Mouse (Mus musculus) left cerebral cortex, adult 8-10 months (tissue): Measurements from ENCODE around the gene Iqsec1. TPM values are rescaled to one million over a fixed set of nuclear protein-coding genes. Genes with fewer than 3 reads are reported as not detected.

Experiments
- DNase-seq, 2 experiments: peaks; one replicate each; pipeline ENCODE4 v3.0.0; 2022; ENCODE audit warnings: low spot score in 2 of 2
- total RNA-seq, 4 experiments: library from RNA; stranded (reverse); gene quantifications; 2 replicates each; pipeline ENCODE4 v1.2.4; 2022

Gene Iqsec1
- total RNA-seq, 4 experiments from 2014 or later: 334 to 403 (median 359) TPM

GRCm38 (mm10) chr6:90729829-90730228 lies 258.7 kb downstream of the Iqsec1 start:
- no peak for DNase-seq

- peak; percentile 59 to 77 for DNase-seq
These were observed 260.0 kb downstream of the Iqsec1 start for GRCm38 (mm10) chr6:90728491-90728931.

GRCm38 (mm10) chr6:90727826-90728225 lies 260.7 kb downstream of the Iqsec1 start:
- no peak for DNase-seq

DNA sequence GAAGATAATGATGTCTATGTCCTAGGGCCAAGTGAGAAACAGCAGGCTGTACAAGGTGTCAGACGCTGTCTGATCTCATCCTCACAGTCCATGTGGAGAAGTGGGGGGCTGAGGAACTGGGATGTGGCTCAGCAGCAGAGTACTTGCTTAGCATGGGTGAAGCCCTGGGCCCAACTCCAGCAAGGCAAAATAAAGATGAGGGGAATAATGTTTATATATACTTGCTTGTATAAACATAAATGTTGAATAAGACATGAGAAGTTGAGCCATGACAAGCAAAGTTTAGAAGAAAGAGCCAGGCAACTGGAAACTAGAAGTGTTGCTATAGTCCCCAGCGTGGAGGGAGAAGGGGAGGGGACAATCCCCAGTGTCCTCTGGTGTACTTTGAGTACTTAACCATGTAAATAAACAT lies 261.8 kb downstream of the Iqsec1 start:
- DNase-seq: no peak

DNA sequence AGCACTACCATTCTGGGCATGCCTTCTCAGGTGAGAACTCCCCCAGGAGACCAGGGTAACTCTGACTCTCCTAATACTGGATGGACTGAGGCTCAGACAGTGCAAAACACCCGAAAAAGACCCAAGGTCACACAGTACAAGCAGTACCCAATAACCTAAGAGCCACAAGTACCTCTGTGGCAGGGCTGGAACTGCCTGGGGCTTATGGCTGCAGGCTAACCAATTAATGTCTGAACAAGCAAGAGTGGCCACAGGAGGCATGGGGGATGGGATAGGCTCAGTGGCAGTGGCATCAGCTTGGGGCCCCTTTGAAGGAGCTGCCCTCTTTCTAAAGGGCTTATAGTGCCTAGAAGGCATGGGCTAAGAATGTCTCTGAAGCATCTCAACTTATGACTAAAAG lies 263.0 kb downstream of the Iqsec1 start:
- DNase-seq: no peak

GRCm38 (mm10) chr6:90722993-90723392 lies 265.5 kb downstream of the Iqsec1 start:
- DNase-seq: no peak

DNA sequence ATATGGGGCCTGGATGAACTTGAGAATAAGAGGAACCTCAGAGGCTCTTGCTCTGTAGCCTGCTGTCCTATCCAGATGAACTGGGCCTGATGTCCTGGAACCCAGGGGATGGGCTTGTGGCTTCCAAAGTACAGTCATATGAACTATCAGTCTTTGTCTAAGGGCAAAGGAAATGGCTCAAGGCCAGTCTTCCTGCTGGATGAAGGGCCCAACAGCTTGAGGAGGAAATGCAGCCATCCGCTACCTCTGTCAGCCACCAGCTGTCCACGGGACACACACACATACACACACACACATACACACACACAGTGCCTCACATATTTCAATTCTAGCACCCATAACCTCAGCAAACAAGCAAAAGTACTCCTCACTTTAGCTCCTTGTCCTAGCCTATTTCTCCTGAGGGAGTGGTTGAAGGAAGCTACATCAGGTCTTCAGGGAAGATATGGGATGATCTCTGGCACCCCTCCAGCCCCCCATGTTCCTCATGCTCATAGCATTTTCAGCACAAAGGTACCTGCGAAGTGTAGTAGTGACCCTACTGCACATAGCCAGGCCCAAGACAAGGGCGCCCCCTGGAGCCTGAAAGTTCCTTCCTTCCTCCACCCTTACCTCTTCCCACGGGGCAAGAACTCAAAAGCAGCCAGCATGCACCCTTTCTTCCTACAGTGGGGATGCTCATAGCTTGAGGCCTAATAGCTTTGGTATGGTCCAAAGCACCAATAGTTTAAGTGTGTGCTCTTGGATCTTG lies 267.3 kb downstream of the Iqsec1 start:
- no peak for DNase-seq

DNA sequence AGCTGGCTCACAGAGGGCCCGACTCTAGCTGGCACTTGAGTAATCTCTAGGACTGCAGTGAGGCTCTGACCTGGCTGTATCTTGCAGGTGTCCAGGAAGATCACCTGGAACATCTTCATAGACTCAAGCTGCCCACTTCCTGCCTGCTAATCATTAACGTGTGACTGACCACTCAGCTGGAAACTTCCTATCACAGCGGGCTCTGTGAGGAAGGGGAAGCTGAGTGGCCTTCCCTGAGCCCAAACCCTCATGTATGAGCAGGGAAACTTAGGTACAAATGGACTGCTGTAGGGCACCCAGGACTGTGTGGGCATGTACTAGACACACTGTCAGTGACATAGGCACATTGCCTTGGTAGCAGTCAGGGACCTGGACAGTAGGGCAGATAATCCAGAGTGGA lies 268.3 kb downstream of the Iqsec1 start:
- DNase-seq: no peak

- DNase-seq: no peak
These were observed 269.1 kb downstream of the Iqsec1 start for GRCm38 (mm10) chr6:90719402-90719801.

DNA sequence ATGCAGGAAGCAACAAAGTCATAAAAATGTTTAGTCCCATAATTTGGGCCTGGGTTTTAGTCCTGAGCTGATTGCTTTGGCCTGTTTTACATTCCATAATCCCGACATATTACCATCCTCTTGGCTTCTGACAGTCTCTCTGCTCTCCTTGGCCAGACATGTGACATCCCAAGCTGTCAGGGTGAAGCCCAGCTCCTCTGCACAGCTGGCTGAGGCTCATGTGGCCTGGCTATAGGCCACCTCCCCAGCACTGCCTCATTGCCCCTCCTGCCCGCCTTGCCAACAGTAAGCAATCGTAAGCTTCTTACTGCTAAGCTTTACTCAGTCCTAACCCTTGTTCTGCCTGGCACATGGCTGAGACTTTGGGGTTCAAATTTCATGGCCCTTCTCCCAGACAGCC lies 270.0 kb downstream of the Iqsec1 start:
- no peak for DNase-seq

DNA sequence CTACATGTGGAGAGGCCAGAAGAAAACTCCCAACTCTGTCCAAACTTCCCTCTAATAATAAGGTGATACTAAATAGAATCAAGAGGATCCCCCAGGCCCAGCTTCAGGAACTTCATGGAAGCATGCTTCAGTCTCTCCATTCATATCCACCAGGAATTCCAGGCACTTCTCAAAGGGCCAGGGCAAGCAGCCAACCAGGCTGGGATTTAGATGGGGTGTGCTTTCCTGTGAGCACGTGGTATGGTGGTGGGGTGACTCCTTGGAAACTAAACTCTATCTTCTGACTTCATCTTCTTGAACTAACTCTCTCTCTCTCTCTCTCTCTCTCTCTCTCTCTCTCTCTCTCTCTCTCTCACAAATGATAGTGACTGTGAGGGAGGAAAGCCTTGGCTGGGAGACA lies 270.8 kb downstream of the Iqsec1 start:
- DNase-seq: no peak

- DNase-seq: no peak
These were observed 271.6 kb downstream of the Iqsec1 start for GRCm38 (mm10) chr6:90716853-90717252.

DNA sequence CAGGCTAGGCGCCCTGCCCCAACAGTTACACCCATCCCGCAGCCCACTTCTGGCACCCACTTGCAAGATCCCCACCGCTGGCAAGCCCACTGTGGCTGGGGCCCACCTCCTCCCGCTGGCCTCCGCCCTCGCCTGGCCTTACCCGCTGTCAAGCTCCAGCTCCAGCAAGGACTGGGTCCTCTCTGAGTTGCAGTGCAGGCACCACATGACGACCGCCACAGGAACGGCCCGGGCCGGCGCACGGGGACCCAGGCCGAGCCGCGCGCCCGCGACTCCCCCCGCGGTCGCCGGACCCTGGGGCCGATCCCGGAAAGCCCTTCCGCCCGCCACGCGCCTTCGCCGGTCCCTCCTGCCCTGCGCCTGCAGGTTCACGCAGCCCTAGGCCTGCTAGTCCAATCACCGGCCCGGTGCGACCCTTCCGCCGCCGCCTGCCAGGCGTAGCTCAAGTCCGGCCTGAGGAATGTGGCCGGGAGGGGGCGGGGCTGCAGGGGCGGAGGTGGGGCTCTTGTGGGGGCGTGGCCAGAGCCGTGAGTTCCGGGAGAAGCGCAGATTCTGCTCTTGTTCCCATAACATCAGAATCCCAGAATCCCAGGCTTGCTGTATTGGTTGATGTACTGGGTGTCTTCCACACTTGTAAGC lies 272.3 kb downstream of the Iqsec1 start:
- no peak for DNase-seq

GRCm38 (mm10) chr6:90715245-90715905 lies 273.1 kb downstream of the Iqsec1 start:
- DNase-seq: no peak

DNA sequence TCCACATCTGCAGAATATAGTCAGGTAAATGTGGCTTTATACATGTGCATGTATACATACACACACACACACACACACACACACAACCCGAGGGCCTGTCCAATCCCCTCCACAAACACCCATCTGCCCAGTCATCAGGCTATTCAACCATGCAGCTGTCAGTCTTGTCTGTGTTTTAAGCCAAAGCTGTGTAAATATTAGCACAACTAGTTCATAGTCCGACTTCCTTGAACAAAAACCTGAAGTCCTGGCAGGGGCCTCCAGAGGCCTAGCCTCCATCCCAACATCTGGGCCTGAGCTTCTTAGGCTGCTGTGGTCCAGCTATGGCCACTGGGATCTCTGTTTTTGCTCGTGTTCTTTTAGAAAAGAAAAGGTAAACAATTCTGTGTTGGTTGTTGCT lies 274.8 kb downstream of the Iqsec1 start:
- no peak for DNase-seq

DNA sequence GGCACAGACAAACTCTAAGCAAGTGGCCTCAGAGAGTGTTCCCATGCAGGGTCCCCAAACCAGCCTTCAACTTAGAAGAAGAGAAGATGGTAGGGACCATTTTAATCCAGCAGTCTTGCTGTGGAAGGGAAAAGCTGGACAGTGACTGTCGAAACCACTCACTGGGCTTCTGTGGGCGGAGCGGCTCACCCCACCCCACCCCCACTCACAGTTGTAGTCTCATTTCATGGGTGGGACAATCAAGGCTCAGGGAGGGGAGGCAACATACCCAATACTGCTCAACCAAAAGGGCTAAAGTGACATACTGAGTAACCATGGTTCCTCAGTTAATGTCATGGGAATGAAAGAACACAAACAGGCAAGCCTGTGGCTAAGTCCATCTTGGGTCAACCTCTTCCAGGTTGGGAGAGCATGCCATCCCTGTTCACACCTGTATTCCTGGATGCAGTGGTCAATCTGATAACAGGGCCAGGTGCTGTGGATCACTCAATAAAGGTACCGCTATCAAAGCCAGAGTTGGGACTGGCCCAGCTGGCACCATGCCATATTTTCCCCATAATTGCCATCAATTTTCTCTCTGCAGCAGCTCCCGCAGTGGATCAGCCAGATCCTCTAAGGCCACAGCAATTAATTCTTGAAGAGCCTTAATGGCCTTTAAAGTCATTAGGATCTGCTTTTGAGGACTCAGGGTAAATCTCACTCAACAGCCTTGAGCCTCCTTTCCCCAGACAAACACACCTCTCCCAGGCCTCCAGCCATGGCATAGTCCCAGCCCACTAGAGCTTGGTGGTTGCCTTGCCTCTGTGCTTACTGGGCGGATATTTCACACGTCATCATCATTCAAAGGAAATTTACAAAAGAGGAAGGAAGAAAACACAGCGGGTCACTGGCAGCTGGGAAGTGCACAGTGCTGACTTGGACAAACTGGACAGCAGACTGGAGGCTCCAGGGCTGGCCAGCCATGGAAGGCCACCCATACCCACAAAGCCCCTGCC lies 275.7 kb downstream of the Iqsec1 start:
- DNase-seq: no peak

DNA sequence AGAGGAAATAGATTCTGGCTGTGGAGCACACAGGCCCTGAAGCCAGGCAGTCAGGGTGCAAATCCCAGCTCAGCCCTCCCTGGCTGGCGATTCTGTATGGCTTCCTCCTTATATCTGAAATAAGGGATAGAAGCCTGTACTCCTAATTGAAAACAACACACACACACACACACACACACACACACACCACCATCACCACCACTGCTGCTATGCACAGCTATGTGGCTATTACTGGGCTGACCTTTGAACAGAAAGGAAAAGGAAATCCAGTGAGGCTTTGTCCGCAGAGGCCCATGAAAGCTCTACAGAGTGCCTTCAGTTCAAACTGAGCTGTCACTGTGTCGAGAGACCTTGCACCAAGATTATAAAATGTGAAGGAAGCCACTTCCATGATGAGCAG lies 276.4 kb downstream of the Iqsec1 start:
- DNase-seq: no peak

DNA sequence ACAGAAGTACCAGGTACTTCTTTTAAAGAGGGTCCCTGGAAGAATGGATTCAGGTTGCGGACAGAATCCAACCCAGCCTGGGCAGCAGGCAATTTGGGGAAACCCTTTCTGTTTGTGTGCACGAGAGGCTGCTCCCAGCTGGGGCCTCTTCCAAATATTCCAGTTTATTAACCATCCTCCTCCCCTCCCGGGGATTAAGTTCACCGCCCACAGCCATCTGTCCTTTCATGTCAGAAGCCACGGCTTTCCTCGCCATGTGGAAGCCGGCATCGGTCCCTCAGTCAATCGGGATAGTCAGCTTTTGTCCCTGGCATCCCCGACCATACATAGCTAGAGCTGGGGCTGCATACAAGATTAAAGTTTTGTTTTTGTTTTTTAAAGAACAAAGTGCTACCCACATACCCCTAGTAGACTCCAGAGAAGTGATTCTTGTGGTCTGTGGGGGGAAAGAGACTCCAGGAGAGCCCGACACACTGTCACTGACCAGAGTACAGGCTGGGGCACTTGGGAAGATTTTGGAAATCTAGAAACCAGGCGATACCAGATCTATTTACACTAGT lies 276.9 kb downstream of the Iqsec1 start:
- no peak for DNase-seq

DNA sequence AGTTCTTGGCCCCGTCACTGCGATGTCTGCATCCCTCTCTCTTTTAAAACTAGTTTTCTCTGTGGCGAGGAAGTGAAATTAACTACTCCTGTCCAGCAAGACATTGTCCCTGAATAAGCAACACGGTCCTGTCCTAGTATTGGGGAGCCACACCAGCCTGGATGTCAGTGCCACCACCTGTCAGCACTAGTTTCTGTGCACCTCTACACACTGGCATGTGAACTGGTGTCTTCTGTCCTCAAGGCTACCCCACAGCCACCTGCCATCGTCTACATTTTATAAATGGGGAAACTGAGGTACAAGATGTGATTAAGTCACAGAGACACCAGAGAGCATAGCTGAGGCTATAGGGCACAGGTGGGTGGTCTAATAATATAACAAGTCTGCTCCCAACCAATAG lies 277.7 kb downstream of the Iqsec1 start:
- DNase-seq: no peak

DNA sequence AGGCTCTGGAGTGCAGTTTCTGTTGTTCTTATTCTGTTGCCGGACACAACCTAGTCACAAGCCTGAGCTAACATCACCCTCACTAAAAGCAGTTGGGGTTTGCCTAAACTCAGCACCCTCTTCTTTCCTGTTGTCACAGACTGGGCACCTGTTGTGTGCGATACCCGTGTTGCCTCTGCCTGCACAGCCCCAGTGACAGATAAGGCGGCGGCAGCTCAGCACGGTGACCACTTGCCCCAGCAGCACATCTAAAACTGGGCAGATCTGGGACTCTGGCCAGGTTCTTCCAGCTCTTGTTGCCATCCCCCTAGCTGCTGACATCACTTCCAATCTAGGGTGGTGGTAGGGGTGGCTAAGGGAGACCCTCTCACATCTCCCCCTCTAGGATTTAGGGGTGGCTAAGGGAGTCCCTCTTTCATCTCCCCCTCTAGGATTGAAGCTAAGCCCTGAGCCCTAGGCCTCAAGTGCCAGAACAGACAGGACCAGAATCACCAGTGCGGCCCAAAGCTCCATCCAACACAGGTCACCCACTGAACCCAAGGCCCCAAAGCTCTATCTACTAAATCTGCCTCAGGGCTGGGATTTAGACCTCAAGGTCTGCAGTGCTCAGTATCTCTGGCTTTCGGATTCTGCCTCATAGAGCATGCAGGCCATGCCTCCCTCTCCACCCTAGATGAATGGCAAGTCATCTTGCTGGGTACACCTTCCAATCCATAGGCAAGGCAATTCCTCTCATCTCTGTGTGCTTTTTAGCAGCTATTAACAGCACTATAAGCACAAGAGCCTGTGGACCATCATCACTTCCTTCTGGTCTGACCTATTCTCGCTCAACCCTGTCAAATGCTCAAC lies 278.3 kb downstream of the Iqsec1 start:
- no peak for DNase-seq
